Mouse (Mus musculus) spleen, postnatal 4 days (tissue): ENCODE measurements around the gene Cacng7.

Source experiments
- DNase-seq, 2 experiments: peaks; one replicate each; pipeline ENCODE4 v3.0.0; 2022; ENCODE audit warnings: low spot score in 2 of 2

Gene Cacng7

DNA sequence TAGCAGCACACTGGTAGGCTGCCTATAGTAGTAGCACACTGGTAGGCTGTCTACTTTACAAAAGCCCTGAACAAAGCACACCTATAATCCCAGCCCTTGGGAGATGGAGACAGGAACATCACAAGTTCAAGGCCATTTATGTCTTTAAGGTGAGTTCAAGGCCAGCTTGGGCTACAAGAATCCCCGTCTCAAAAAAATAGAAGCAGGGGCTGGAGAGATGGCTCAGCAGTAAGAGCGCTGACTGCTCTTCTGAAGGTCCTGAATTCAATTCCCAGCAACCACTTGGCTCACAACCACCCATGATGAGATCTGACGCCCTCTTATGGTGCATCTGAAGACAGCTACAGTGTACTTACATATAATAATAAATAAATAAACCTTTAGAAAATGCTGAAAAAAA lies 12.5 kb downstream of the Cacng7 start:
- no peak for DNase-seq

GRCm38 (mm10) chr7:3347366-3348287 lies 14.9 kb downstream of the Cacng7 start:
- no peak for DNase-seq

GRCm38 (mm10) chr7:3348326-3348725 lies 15.6 kb downstream of the Cacng7 start:
- no peak for DNase-seq

DNA sequence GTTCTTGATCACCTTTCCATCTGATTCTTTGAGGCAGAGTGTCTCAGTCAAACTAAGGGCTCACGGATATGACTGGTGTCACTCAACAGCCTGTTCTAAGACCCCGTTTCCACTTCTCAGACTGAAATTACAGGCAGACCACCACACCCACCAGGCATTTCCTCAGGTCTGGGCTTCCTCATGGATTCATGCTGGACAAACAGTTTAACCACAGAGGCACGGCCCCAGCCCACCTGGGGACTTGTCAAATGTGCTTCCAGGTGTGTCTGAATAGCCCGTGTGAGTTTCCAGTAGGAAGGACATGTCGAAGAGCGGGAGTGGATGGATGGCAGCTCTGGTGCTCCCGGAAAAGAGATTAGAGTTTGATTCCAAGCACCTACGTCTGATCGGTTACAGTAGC lies 17.0 kb downstream of the Cacng7 start:
- DNase-seq = no peak

- no peak for DNase-seq
These were observed 18.8 kb downstream of the Cacng7 start for GRCm38 (mm10) chr7:3351536-3351935.

DNA sequence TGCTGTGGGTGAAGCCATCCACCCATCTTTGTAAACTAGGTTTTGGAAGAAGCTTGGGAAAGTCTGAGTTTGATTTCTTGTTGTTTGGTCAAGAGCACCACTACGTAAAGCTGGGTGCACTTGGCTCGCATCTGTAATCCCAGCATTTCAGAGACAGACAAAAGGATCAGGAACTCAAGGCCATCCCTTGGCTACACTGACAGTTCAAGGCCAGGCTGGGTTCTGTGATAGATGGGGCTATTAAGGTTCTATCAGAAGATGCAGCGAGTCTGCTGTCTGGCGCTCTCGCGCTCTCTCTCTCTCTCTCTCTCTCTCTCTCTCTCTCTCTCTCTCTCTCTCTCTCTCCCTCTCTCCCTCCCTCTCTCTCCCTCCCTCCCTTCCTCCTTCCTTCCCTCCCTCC lies 22.1 kb downstream of the Cacng7 start:
- DNase-seq = no peak

- DNase-seq = no peak
These were observed 27.9 kb downstream of the Cacng7 start for GRCm38 (mm10) chr7:3360678-3361077.

DNA sequence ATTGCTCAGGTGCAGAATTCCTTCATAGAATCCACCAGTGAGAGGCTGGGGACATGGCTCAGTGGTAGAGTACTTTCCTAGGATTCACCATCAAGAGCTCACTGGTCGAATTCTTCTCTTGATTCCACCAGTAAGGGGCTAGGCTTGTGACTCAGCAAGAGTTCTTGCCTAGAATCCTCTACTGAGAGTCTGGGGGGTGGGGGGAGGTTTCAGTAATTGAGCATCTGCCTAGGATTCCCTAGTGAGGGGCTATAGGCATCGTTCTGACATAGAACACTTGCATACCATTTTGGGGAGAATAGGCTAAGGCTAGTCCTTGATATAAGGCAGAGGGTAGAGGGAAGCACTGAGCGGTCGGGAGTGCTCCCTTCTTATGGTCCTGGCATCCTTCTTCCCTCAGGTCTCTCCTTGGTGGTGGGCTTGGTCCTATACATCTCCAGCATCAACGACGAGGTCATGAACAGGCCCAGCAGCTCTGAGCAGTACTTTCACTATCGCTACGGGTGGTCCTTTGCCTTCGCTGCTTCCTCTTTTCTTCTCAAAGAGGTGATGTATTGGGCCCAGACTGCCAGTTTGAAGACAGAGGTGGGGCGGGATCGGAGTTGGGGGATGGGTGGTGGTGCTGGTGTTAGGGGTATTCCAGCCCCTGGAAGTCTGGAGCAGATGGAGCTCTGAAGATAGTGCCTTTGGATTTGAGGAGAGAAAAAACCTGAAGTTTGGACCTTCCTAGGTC lies 33.0 kb downstream of the Cacng7 start:
- DNase-seq = no peak

- DNase-seq = no peak
These were observed 34.2 kb downstream of the Cacng7 start for GRCm38 (mm10) chr7:3366705-3367516.

- no peak for DNase-seq
These were observed 34.8 kb downstream of the Cacng7 start for GRCm38 (mm10) chr7:3367569-3367968.

DNA sequence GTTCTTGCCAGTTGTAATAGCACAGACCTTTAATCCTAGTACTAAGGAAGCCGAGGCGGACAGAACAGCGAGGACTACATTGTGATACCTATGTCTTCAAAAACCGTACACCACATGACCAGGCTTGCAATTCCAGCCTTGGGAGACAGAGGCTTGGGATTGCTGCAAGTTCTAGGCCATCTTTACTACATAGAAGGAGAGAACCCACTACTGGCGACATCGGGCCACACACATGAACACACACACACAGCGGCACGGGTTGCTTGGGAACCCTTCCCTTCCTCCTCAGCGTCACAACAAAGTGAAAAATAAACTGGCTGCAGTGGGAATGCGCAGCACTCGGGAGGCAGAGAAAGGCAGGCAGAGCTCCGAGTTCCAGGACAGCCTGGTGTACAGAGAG lies 35.6 kb downstream of the Cacng7 start:
- DNase-seq = no peak

- DNase-seq = no peak
These were observed 36.4 kb downstream of the Cacng7 start for GRCm38 (mm10) chr7:3369189-3369588.

DNA sequence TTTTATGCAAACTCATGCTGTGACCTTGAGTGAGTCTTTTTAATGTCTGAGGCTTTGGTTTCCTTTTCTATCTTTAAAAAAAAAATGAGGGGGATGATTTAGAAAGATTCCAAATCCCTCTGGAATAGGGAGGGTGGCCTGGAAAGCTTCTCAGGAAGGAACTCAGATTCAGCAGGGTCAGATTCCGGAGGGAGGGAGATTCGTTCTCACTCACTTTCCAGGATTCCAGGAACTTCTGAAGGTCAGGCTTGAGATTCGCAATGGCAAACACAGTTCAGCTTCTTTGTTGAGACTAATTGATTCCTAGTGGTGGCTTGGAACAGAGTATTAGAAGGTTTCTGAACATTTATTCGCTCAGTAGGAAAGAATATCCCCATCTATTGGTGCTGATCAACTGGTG lies 37.7 kb downstream of the Cacng7 start:
- no peak for DNase-seq

GRCm38 (mm10) chr7:3372376-3372775 lies 39.6 kb downstream of the Cacng7 start:
- no peak for DNase-seq

DNA sequence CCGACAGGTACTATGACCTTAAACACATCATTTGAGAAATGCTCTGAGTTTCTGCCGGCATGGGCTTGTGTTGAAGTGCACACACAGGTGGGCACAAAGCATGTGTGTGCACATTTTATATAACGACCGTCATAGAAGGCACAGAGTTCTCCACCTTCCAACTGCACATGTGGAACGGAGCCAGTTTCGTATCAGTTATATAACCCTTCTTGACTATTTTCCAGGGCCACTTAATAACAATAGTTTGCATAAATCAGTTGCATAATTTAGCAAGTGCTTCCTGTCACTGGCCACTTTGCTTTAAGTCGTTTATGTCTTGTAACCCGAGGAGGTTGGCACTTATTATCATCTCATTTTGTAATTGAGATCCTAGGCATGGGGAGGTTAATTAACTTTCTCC lies 41.0 kb downstream of the Cacng7 start:
- no peak for DNase-seq

GRCm38 (mm10) chr7:3376831-3377230 lies 44.1 kb downstream of the Cacng7 start:
- DNase-seq = peak; percentile 35 to 72

DNA sequence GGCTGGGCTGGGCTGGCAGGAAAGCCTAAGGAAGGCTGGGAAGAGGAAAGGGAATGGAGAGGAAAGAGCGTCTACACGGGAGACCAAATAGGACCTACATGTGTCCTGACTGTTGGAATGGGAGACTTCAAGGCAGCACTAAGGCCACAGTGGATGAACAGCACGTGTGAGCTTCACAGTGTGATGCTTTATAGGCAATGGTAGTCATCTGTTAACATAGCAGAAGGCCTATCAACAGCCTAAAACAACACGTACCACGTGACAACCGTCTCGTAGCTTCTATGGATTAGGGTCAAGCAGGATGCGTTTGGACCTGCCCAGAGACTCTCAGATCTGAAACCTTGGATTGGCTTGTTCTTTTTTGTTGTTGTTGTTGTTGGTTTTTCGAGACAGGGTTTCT lies 49.4 kb downstream of the Cacng7 start:
- DNase-seq = no peak

- DNase-seq = no peak
These were observed 52.1 kb downstream of the Cacng7 start for GRCm38 (mm10) chr7:3384807-3385319.

DNA sequence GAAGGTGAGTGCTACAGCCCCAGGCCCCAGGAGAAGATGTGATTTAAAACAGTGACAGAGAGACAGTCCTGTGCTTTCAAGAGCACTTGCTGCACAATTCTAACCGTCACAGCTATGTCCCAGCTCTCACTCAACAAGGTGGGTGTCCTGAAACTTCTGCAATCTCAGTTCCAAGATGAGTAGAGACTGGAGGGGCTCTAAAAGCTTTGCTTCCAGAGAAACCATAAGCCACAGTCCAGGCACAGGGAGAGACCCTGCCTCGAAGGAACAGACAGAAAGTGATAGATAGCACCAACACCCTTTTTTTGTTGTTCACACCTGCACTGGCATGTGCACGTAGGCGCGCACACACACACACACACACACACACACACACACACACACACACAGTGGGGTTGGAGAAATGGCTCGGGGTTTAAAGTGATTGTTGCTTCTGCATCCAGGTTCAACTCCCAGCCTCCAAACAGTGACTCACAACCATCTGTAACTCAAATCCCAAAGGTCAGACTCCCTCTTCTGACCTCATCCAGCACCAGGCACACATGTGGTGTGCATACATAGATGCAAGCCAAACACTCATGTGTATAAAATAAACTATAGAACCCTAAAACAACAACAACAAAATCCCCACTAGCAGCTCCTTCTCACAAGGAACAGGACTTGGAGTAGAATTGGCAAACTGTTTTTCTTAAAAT lies 53.4 kb downstream of the Cacng7 start:
- DNase-seq = no peak

DNA sequence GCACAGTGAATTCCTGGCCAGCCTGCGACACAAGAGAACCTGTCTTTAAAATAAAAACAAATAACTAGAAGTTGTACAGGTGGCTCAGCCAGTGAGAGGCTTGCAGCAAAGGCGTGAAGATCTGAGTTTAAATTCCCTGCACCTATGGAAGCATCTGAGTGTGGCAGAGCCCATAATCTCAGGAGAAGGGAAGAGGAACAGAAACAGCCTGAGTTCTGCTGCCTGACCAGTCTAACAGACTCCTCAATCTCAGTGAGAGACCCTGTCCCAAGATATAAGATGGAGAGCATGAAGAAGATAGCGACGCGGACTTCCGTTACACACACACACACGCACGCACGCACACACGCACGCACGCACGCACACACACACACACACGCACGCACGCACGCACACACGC lies 55.0 kb downstream of the Cacng7 start:
- DNase-seq = no peak

DNA sequence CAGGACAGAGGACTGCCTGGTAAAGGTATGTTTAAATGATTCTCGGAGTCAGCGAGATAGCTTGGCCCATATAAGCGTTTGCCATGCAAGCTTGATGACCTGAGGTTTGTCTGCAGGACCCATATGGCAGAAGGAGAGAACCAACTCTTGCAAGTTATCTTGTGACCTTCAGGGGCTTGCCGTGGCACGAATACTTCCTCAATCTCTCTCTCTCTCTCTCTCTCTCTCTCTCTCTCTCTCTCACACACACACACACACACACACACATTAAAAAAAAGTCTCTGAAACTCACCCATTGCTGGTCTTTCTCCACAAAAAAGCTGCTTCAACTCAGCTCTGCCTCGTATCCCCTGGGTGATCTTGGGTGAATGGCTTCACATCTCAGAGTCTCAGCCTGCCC lies 56.1 kb downstream of the Cacng7 start:
- no peak for DNase-seq
